Mouse (Mus musculus) skeletal muscle tissue, postnatal 0 days (tissue): ENCODE data around the gene Adra2a. TPM values are rescaled to one million over a fixed set of nuclear protein-coding genes. Genes with fewer than 3 reads are reported as not detected.

Source experiments
- polyA plus RNA-seq: library from polyadenylated mRNA; unstranded; fragments of >200 nt; fragmentation: Nextera tagmentation; extraction: Ambion mirVana; gene quantifications from 2 replicates; pipeline ENCODE4 v1.2.1, GENCODE M21; 2015

Gene Adra2a
- polyA plus RNA-seq, result 0.08 and 0.13 TPM in 2 replicates

DNA sequence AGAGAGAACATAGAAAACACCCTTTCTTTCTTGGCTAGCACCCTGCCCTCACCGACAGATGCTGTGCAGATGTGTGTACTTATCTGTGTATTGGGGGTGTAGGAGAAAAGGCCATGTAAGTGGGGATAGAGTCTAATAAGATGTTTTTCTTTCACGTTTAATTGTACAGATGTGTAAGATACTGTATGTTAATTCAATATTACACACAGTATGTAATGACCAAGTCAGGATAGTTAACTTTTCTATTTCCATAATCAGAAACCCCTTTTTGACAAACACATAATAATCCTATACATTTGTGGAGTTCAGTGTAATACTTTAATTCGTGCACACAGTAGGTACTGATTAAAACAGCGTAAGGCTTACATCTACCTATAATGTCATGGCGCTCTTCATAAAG, at the start of gene Adra2a:
Gene Adra2a (plus strand): TSS at position 301 of the 400 bp plus-strand sequence.

Other genes starting within 250 kb of the Adra2a start
- gene Pdcd4, start 151.9 kb upstream of the Adra2a start, polyA plus RNA-seq, result 49.7 and 50.6 TPM in 2 replicates
- 21.9 and 23.0 TPM in 2 replicates for gene Shoc2, start 99.8 kb upstream of the Adra2a start, polyA plus RNA-seq
- gene Bbip1, start 99.5 kb upstream of the Adra2a start, polyA plus RNA-seq, result 98.6 and 99.1 TPM in 2 replicates